Mouse (Mus musculus): Measurements from ENCODE around the gene Zfp658.

GRCm38 (mm10) chr7:43571216-43571615 is 9.2 kb downstream of the Zfp658 start:
- TF ChIP-seq EP300 (IDR thresholded peaks at IDR 0.05; ENCODE audit: low read depth), result no peak
- TF ChIP-seq CTCF (IDR thresholded peaks at IDR 0.05; ENCODE audit: low read depth), result no peak
